Mouse (Mus musculus) C2C12 (cell line): ENCODE results near the gene Lrtm1.

Experiments
- CEBPB ChIP-seq: IDR thresholded peaks from one replicate; pipeline ENCODE4 v1.6.1; 2011; ENCODE audit warnings: low read depth, mild to moderate bottlenecking, control low read depth, moderate library complexity
- CTCF ChIP-seq: IDR thresholded peaks from one replicate; pipeline ENCODE4 v1.5.1; 2011; ENCODE audit not compliant: control insufficient read depth, insufficient read depth, insufficient read length
- MAX ChIP-seq: IDR thresholded peaks from one replicate; pipeline ENCODE4 v1.6.1; 2011; ENCODE audit warnings: mild to moderate bottlenecking, control low read depth
- MYOG ChIP-seq: IDR thresholded peaks from one replicate; pipeline ENCODE4 v1.6.1; 2011; ENCODE audit not compliant: control insufficient read depth, insufficient read length; ENCODE audit errors: extremely low read depth

DNA sequence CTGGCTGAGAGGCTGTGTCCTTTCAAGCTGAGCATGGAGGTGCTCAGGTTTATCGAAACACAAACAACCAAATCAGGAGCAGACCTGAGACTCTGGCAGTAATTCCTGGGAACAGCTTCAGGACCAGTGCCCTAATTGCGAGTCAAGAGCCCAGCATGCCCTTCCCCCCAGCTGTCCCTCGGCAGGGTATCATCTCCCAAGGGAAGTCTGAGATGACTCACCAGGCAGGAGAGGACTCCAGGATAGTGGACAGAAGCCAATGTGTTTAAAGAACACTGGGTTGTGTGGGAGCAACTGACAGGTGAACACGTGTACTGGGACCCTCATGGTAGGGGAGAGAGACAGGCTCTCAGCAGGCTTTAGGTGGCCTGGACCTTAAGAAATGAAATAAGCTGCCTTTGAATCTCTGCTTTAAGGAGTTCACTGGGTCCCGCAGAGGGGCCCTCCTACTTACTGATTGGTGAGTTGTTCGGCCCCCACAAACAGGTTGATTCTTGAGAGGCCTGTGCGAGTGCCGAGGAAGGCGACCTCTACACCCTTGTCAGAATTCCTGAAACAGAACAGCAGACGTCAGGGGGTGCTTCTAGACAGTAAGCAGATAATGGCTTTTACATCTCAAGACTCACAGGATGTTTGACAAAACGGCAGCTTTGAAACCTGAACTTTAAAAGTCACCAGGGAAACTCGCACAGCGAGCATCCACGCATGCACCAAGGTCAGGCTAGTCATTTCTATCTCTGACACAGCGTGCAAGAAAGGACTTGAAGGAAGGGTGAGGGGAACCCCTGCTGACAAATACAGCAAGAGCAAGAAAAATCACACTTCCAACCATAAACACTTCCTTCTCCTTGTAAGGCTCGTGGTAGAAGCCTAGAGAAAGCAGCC, 34.2 kb downstream of the Lrtm1 start:
- no peak for TF ChIP-seq CTCF
- TF ChIP-seq MAX, result no peak
- TF ChIP-seq CEBPB, result no peak
- TF ChIP-seq MYOG, result no peak
